Mouse (Mus musculus): ENCODE measurements around the gene Csn3.

Gene Csn3

GRCm38 (mm10) chr5:87925372-87925771 lies at the start of gene Csn3:
Csn3 (plus strand) TSS chr5:87925579.
- DNase-seq = no peak

- DNase-seq = no peak
These were observed 40.6 kb upstream of the Csn3 start, which contains the start of gene Odam for GRCm38 (mm10) chr5:87884729-87885128. Odam (plus strand) TSS chr5:87885029.

DNA sequence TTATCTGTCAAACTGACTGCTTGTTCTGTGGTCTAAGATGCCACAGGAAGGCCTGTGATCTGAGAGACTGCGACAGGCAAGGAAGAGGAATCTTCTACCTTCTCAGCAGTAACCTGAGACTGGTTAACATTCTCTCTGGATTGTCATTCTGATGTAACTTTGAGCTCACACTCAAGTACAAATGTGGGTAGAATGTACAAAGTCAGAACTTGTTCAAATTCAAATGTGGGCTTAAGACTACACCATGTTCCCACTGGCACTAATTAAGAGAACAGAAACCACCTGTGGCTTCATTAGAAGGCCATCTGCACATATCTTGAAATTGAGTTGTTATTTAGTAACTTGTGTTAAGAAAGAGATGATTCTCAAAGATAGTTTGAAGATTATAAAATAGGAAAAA lies 6.2 kb downstream of the Csn3 start:
- DNase-seq = no peak

DNA sequence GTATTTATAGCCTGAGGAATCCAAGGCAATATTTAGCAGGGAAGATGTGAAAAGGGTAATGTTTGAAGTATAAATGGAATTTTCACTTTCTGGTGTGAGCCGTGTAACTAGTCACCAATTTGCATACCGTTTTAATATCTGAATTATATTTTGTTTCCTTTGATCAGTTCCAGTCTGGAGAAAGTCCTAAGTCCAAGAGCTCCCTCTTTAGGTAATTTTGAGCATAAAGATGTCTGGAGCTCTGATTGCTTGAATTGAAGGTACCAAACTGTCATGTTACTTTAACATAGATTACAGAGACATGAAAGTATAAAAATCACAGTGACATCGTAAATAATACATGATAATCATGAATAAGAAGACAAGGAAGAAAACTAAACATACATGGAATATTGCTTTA lies 15.4 kb downstream of the Csn3 start:
- DNase-seq = no peak

DNA sequence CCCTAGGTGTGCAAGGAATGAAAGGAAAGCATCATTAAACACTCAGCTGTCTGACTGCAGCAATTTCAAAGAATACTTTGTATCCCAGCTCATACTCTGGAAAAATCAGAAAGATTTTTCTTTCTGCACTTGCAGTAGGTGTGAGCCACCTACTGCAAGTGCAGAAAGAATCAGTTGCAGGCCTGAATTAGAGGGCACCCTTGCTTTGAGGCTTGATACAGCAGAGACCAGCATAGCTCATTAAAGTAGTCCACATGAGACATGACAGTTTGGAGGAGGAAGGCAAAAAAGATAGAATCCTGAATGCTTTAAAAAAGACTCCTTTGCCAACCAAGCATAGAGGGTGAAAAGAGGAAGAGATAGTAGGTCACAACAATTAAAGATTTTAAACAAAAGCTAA lies 17.1 kb downstream of the Csn3 start:
- no peak for DNase-seq

DNA sequence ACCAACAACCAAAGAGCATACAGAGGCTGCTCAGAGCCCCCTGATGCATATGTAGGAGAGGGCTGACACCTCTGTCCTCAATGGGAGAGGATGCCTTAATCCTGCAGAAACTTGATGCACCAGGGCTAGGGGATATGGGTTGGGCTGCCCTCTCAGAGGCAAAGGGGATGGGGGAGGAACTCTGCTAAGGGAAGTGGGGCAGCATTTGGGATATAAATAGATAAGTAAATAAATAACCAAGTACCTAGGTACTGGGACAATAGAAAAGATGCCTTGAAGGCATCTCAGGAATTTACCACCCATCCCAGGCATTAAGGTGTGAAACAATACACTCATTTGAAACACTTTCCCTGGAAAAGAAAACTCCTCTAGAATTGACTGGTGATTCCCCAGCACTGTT lies 26.5 kb downstream of the Csn3 start:
- no peak for DNase-seq

DNA sequence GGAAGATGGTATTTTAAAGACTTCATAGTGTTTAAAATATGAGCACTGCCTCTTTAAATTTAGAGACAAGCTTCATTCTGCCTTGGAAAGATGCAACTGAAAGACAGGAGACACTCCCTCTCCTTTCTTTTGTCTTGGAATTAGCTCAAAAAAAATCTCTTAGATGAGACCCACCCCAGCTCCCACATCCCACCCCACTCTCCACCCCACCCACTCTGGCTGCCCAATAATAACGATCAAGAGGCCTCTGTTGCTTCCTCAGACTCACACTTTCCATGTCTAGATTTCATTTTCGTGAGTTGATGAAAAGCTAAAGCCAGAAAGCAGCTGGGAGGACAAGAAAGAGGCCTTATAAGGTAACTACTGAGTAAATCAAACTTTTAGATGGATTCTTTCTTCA lies 43.8 kb downstream of the Csn3 start, which contains the start of the genes 2310003L06Rik and Gm28434:
Gene 2310003L06Rik (plus strand): TSS at position 259 of the 400 bp plus-strand sequence.
Gene Gm28434 (plus strand): TSS at position 317 of the 400 bp plus-strand sequence.
- DNase-seq = no peak

DNA sequence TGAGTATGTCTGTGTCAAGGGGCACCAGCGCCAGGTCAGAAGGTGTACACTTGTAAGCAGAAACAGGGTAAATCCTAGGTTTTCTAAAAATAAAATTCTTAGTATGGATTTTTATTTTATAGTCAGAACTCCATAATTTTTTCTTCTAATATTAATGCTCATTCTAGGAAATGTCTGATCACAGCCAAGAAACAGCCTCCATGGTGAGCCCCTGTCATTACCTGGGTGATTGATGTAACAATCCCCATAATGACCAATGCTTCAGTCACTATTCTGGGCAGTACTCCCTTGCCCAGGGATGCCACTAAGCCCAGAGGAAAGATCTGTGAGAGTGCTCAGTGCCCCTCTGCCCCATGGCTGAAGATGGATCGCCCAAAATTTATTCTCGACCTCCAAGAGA lies 53.8 kb downstream of the Csn3 start, which contains the start of gene Cabs1:
Gene Cabs1 (plus strand): TSS at position 301 of the 400 bp plus-strand sequence.
- DNase-seq = no peak

All from liver (tissue).